Mouse (Mus musculus): ENCODE results near the gene Ppt2. TPM values are rescaled to one million over a fixed set of nuclear protein-coding genes. Genes with fewer than 3 reads are reported as not detected.

The Ppt2 gene
- polyA plus RNA-seq, 1 experiment from 2014 or later: 27.5 TPM

GRCm38 (mm10) chr17:34583819-34584218 is 44.5 kb downstream of the Ppt2 start:
- no peak overlapping the region for H3K4me2 ChIP-seq (replicated peaks)
- ATAC-seq (ENCODE audit: insufficient number of reproducible peaks, low FRiP score, low TSS enrichment, low read depth): no peak
- no peaks in the 10 kb centered on the region for H3K36me3 ChIP-seq
- no peak overlapping the region for H3K27ac ChIP-seq (replicated peaks)
- no peaks in the 10 kb centered on the region for H3K9me3 ChIP-seq (replicated peaks)
- no peaks in the 10 kb centered on the region for H3K27me3 ChIP-seq
- no peak overlapping the region for H3K9ac ChIP-seq
- H3K4me1 ChIP-seq: peaks cover 22% of the 10 kb centered on the region
- no peak overlapping the region for H3K4me3 ChIP-seq (replicated peaks)
- WGBS: 74% methylated on average over 8 of the region's 8 CpGs

DNA sequence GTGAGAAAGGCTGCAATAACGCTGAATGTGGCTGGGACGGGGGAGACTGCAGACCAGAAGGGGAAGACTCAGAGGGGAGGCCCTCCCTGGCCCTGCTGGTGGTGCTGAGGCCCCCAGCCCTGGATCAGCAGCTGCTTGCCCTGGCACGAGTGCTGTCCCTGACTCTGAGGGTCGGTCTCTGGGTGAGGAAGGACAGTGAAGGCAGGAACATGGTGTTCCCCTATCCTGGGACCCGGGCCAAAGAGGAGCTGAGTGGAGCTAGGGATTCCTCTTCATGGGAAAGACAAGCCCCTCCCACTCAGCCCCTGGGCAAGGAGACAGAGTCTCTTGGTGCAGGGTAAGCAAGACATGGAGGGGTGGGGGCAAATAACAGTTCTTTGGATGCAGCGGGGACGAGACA is 44.9 kb downstream of the Ppt2 start:
- WGBS: 40% methylated on average over 7 of the region's 7 CpGs
- Histone ChIP-seq H3K36me3 (no peaks in the 10 kb centered on the region), H3K4me1 (peaks cover 18% of the 10 kb centered on the region), H3K4me3 (replicated peaks) (no peak overlapping the region), H3K9ac (no peak overlapping the region), H3K4me2 (replicated peaks) (no peak overlapping the region), H3K27me3 (no peaks in the 10 kb centered on the region), H3K9me3 (replicated peaks) (no peaks in the 10 kb centered on the region), H3K27ac (replicated peaks) (no peak overlapping the region)
- no peak for ATAC-seq (ENCODE audit: insufficient number of reproducible peaks, low FRiP score, low TSS enrichment, low read depth)

DNA sequence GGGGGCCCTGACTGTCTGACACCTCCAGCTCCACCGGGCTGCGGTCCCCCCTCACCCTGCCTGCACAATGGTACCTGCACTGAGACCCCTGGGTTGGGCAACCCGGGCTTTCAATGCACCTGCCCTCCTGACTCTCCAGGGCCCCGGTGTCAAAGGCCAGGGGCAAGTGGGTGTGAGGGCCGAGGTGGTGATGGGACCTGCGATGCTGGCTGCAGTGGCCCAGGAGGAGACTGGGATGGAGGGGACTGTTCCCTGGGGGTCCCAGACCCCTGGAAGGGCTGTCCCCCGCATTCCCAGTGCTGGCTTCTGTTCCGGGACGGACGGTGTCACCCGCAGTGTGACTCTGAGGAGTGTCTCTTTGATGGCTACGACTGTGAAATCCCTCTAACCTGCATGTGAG is 45.8 kb downstream of the Ppt2 start:
- peaks cover 13% of the 10 kb centered on the region for H3K4me1 ChIP-seq
- H3K4me3 ChIP-seq (replicated peaks): no peak overlapping the region
- H3K27me3 ChIP-seq: no peaks in the 10 kb centered on the region
- H3K27ac ChIP-seq (replicated peaks): no peak overlapping the region
- no peak overlapping the region for H3K9ac ChIP-seq
- no peaks in the 10 kb centered on the region for H3K9me3 ChIP-seq (replicated peaks)
- ATAC-seq (ENCODE audit: insufficient number of reproducible peaks, low FRiP score, low TSS enrichment, low read depth): no peak
- no peaks in the 10 kb centered on the region for H3K36me3 ChIP-seq
- H3K4me2 ChIP-seq (replicated peaks): no peak overlapping the region
- WGBS: 84% methylated on average over 12 of the region's 12 CpGs

DNA sequence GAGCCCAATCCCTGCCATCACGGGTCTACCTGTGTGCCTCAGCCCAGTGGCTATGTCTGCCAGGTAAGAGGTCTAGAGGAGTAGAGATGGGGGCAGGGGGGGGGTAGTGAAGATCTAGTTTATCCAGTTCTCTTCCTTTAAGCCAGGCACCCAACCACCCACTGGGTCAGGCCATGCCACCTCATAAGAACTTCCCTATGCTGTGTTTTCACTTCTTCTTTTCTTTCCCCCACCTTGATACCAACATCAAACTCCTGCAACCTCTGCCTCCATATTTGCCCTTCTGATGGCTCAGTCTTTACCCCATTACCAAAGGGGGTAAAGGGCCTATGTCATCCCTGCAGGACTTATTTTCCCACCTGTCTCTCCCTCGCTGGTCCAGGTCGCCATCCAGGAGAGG is 50.2 kb downstream of the Ppt2 start:
- Histone ChIP-seq H3K36me3 (no peaks in the 10 kb centered on the region), H3K4me1 (no peaks in the 10 kb centered on the region), H3K27me3 (no peaks in the 10 kb centered on the region), H3K9me3 (replicated peaks) (no peaks in the 10 kb centered on the region), H3K4me3 (replicated peaks) (no peak overlapping the region), H3K27ac (replicated peaks) (no peak overlapping the region), H3K9ac (no peak overlapping the region), H3K4me2 (replicated peaks) (no peak overlapping the region)
- 78% methylated on average over 3 of the region's 3 CpGs for WGBS
- ATAC-seq (ENCODE audit: insufficient number of reproducible peaks, low FRiP score, low TSS enrichment, low read depth): no peak

- Histone ChIP-seq H3K4me3 (replicated peaks) (no peak overlapping the region), H3K27me3 (no peaks in the 10 kb centered on the region), H3K27ac (replicated peaks) (no peak overlapping the region), H3K36me3 (no peaks in the 10 kb centered on the region), H3K4me1 (no peaks in the 10 kb centered on the region), H3K4me2 (replicated peaks) (no peak overlapping the region), H3K9me3 (replicated peaks) (no peaks in the 10 kb centered on the region), H3K9ac (no peak overlapping the region)
- ATAC-seq (ENCODE audit: insufficient number of reproducible peaks, low FRiP score, low TSS enrichment, low read depth): no peak
- 52% methylated on average over 5 of the region's 5 CpGs for WGBS
Measured at GRCm38 (mm10) chr17:34576577-34576976, 51.7 kb downstream of the Ppt2 start.

- Histone ChIP-seq H3K27me3 (peaks cover 4% of the 10 kb centered on the region; the same call in 1 of the 2 replicates), H3K4me3 (replicated peaks) (no peak overlapping the region), H3K4me2 (replicated peaks) (no peak overlapping the region), H3K27ac (replicated peaks) (no peak overlapping the region), H3K36me3 (no peaks in the 10 kb centered on the region), H3K9ac (no peak overlapping the region), H3K4me1 (no peaks in the 10 kb centered on the region), H3K9me3 (replicated peaks) (no peaks in the 10 kb centered on the region)
- ATAC-seq (ENCODE audit: insufficient number of reproducible peaks, low FRiP score, low TSS enrichment, low read depth): no peak
- 10% methylated on average over 15 of the region's 15 CpGs for WGBS
Measured at GRCm38 (mm10) chr17:34572361-34572760, 55.9 kb downstream of the Ppt2 start.

- Histone ChIP-seq H3K36me3 (no peaks in the 10 kb centered on the region), H3K4me3 (replicated peaks) (no peak overlapping the region), H3K9ac (no peak overlapping the region), H3K27ac (replicated peaks) (no peak overlapping the region), H3K9me3 (replicated peaks) (no peaks in the 10 kb centered on the region), H3K4me2 (replicated peaks) (no peak overlapping the region), H3K27me3 (peaks cover 6% of the 10 kb centered on the region; the same call in 1 of the 2 replicates), H3K4me1 (no peaks in the 10 kb centered on the region)
- 12% methylated on average over 5 of the region's 5 CpGs for WGBS
- ATAC-seq (ENCODE audit: insufficient number of reproducible peaks, low FRiP score, low TSS enrichment, low read depth): no peak
Measured at GRCm38 (mm10) chr17:34571875-34572274, 56.4 kb downstream of the Ppt2 start.

- H3K4me3 ChIP-seq (replicated peaks): no peak overlapping the region
- WGBS: 64% methylated on average over 4 of the region's 4 CpGs
- no peak overlapping the region for H3K27ac ChIP-seq (replicated peaks)
- no peaks in the 10 kb centered on the region for H3K4me1 ChIP-seq
- no peak overlapping the region for H3K4me2 ChIP-seq (replicated peaks)
- H3K36me3 ChIP-seq: no peaks in the 10 kb centered on the region
- no peaks in the 10 kb centered on the region for H3K9me3 ChIP-seq (replicated peaks)
- no peak for ATAC-seq (ENCODE audit: insufficient number of reproducible peaks, low FRiP score, low TSS enrichment, low read depth)
- peaks cover 6% of the 10 kb centered on the region; the same call in 1 of the 2 replicates for H3K27me3 ChIP-seq
- no peak overlapping the region for H3K9ac ChIP-seq
Measured at GRCm38 (mm10) chr17:34569919-34570318, 58.4 kb downstream of the Ppt2 start.

- 78% methylated on average over 13 of the region's 13 CpGs for WGBS
- H3K9ac ChIP-seq: no peak overlapping the region
- H3K4me1 ChIP-seq: peaks cover 5% of the 10 kb centered on the region; the same call in 1 of the 2 replicates
- ATAC-seq (ENCODE audit: insufficient number of reproducible peaks, low FRiP score, low TSS enrichment, low read depth): no peak
- H3K27ac ChIP-seq (replicated peaks): no peak overlapping the region
- peaks cover 6% of the 10 kb centered on the region; the same call in 1 of the 2 replicates for H3K27me3 ChIP-seq
- H3K4me2 ChIP-seq (replicated peaks): no peak overlapping the region
- H3K9me3 ChIP-seq (replicated peaks): no peaks in the 10 kb centered on the region
- H3K4me3 ChIP-seq (replicated peaks): no peak overlapping the region
- H3K36me3 ChIP-seq: no peaks in the 10 kb centered on the region
Measured at GRCm38 (mm10) chr17:34568421-34568820, 59.9 kb downstream of the Ppt2 start.

- Histone ChIP-seq H3K9ac (no peak overlapping the region), H3K4me1 (peaks cover 5% of the 10 kb centered on the region; the same call in 1 of the 2 replicates), H3K9me3 (replicated peaks) (no peaks in the 10 kb centered on the region), H3K27ac (replicated peaks) (no peak overlapping the region), H3K27me3 (peaks cover 6% of the 10 kb centered on the region; the same call in 1 of the 2 replicates), H3K4me2 (replicated peaks) (no peak overlapping the region), H3K4me3 (replicated peaks) (no peak overlapping the region), H3K36me3 (no peaks in the 10 kb centered on the region)
- WGBS: 64% methylated on average over 9 of the region's 9 CpGs
- ATAC-seq (ENCODE audit: insufficient number of reproducible peaks, low FRiP score, low TSS enrichment, low read depth): no peak
Measured at GRCm38 (mm10) chr17:34567311-34567710, 61.0 kb downstream of the Ppt2 start.
